Mouse (Mus musculus): ENCODE data around the gene Gtf2a2. TPM values are rescaled to one million over a fixed set of nuclear protein-coding genes. Genes with fewer than 3 reads are reported as not detected.
"Not testable (repeated sequence)": the region's sequence is repeated elsewhere in the genome, so short reads cannot be mapped to it uniquely, and the experiment has no call there.

Gene Gtf2a2
- polyA plus RNA-seq, 1 experiment from 2014 or later = 151 TPM

GRCm38 (mm10) chr9:70011537-70012407, 578 bp upstream of the Gtf2a2 start:
- H3K4me3 ChIP-seq (ENCODE audit: low read length) = peak overlapping the region; percentile 94
- no peaks in the 10 kb centered on the region for H3K27me3 ChIP-seq (replicated peaks; ENCODE audit: control insufficient read depth, insufficient read depth, low read length)
- H3K36me3 ChIP-seq (ENCODE audit: control insufficient read depth, insufficient read depth, low read length) = peaks cover 11% of the 10 kb centered on the region
- peak overlapping the region; percentile 91 for H3K9ac ChIP-seq (ENCODE audit: low read depth, low read length)
- 59% methylated on average over 14 of the region's 14 CpGs for WGBS
- H3K27ac ChIP-seq (ENCODE audit: low read length) = peak overlapping the region; percentile 89
- H3K4me2 ChIP-seq (ENCODE audit: low read depth, low read length) = peak overlapping the region; percentile 59
- H3K4me1 ChIP-seq (ENCODE audit: control insufficient read depth, insufficient read depth, low read length) = peaks cover 14% of the 10 kb centered on the region
- ATAC-seq = peak; percentile 45
- H3K9me3 ChIP-seq (ENCODE audit: control insufficient read depth, low read length) = no peaks in the 10 kb centered on the region

GRCm38 (mm10) chr9:70015632-70016031, 3.3 kb downstream of the Gtf2a2 start:
- ATAC-seq = no peak
- H3K4me1 ChIP-seq (ENCODE audit: control insufficient read depth, insufficient read depth, low read length) = peaks cover 14% of the 10 kb centered on the region
- H3K9ac ChIP-seq (ENCODE audit: low read depth, low read length) = no peak overlapping the region
- no peaks in the 10 kb centered on the region for H3K36me3 ChIP-seq (ENCODE audit: control insufficient read depth, insufficient read depth, low read length)
- 86% methylated on average over 2 of the region's 2 CpGs for WGBS
- H3K4me2 ChIP-seq (ENCODE audit: low read depth, low read length) = no peak overlapping the region
- H3K27ac ChIP-seq (ENCODE audit: low read length) = no peak overlapping the region
- H3K4me3 ChIP-seq (ENCODE audit: low read length) = no peak overlapping the region
- H3K9me3 ChIP-seq (ENCODE audit: control insufficient read depth, low read length) = no peaks in the 10 kb centered on the region
- no peaks in the 10 kb centered on the region for H3K27me3 ChIP-seq (replicated peaks; ENCODE audit: control insufficient read depth, insufficient read depth, low read length)

- Histone ChIP-seq H3K4me3 (ENCODE audit: low read length) (no peak overlapping the region), H3K9me3 (ENCODE audit: control insufficient read depth, low read length) (no peaks in the 10 kb centered on the region), H3K4me1 (ENCODE audit: control insufficient read depth, insufficient read depth, low read length) (peaks cover 7% of the 10 kb centered on the region), H3K9ac (ENCODE audit: low read depth, low read length) (no peak overlapping the region), H3K27ac (ENCODE audit: low read length) (no peak overlapping the region), H3K27me3 (replicated peaks; ENCODE audit: control insufficient read depth, insufficient read depth, low read length) (no peaks in the 10 kb centered on the region), H3K36me3 (ENCODE audit: control insufficient read depth, insufficient read depth, low read length) (no peaks in the 10 kb centered on the region), H3K4me2 (ENCODE audit: low read depth, low read length) (no peak overlapping the region)
- peak; percentile 23 for ATAC-seq
These were observed 6.5 kb downstream of the Gtf2a2 start for GRCm38 (mm10) chr9:70018879-70019278.

DNA sequence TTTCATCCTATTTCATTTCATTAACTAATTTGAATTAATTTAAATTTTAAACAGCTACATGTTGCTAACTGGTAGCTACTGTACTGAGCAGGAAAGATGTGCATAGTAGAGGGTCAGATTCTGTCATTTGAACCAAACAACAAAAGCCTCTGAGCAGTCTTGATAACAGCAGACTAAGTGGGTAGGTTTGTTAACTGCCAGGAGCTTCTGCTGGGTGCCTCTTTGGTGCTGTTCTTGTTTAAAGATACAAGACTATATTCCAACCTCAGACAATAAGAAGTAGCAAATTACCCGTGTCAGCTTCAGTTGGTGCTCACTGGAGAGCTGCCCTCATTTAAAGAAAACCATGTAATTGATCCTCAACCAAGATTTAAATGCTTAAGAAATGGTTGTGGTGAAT, 9.3 kb downstream of the Gtf2a2 start:
- 56% methylated on average over 1 of the region's 1 CpGs for WGBS
- H3K4me3 ChIP-seq (ENCODE audit: low read length) = no peak overlapping the region
- H3K4me1 ChIP-seq (ENCODE audit: control insufficient read depth, insufficient read depth, low read length) = peaks cover 4% of the 10 kb centered on the region; the same call in 1 of the 2 replicates
- H3K27me3 ChIP-seq (replicated peaks; ENCODE audit: control insufficient read depth, insufficient read depth, low read length) = no peaks in the 10 kb centered on the region
- H3K27ac ChIP-seq (ENCODE audit: low read length) = no peak overlapping the region
- H3K9me3 ChIP-seq (ENCODE audit: control insufficient read depth, low read length) = no peaks in the 10 kb centered on the region
- ATAC-seq = no peak
- no peak overlapping the region for H3K4me2 ChIP-seq (ENCODE audit: low read depth, low read length)
- H3K9ac ChIP-seq (ENCODE audit: low read depth, low read length) = no peak overlapping the region
- H3K36me3 ChIP-seq (ENCODE audit: control insufficient read depth, insufficient read depth, low read length) = no peaks in the 10 kb centered on the region

GRCm38 (mm10) chr9:70022083-70022482, 9.7 kb downstream of the Gtf2a2 start:
- ATAC-seq = peak; percentile 56; the same call in 1 of the 2 replicates
- Histone ChIP-seq H3K36me3 (ENCODE audit: control insufficient read depth, insufficient read depth, low read length) (no peaks in the 10 kb centered on the region), H3K27me3 (replicated peaks; ENCODE audit: control insufficient read depth, insufficient read depth, low read length) (no peaks in the 10 kb centered on the region), H3K27ac (ENCODE audit: low read length) (no peak overlapping the region), H3K9me3 (ENCODE audit: control insufficient read depth, low read length) (no peaks in the 10 kb centered on the region), H3K9ac (ENCODE audit: low read depth, low read length) (no peak overlapping the region), H3K4me1 (ENCODE audit: control insufficient read depth, insufficient read depth, low read length) (peaks cover 4% of the 10 kb centered on the region; the same call in 1 of the 2 replicates), H3K4me2 (ENCODE audit: low read depth, low read length) (no peak overlapping the region), H3K4me3 (ENCODE audit: low read length) (no peak overlapping the region)
- WGBS = 78% methylated on average over 4 of the region's 4 CpGs

DNA sequence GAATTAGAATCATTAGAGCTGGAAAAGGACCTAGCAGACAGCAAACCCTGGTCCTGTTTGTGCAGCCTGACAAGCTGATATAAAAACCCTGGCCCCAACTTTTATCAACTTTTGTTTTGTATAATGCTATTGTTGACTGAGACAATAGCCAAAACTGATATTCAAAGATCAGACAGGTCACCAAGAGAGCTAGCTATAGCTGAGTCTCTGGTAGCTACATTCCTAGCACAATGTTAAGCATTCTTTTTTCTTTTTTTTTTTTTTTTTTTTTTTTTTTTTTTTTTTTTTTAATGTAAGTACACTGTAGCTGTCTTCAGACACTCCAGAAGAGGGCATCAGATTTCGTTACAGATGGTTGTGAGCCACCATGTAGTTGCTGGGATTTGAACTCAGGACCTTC, 11.3 kb downstream of the Gtf2a2 start:
- H3K9me3 ChIP-seq (ENCODE audit: control insufficient read depth, low read length); H3K27ac ChIP-seq (ENCODE audit: low read length); ATAC-seq; H3K9ac ChIP-seq (ENCODE audit: low read depth, low read length); H3K4me3 ChIP-seq (ENCODE audit: low read length); H3K36me3 ChIP-seq (ENCODE audit: control insufficient read depth, insufficient read depth, low read length); H3K4me2 ChIP-seq (ENCODE audit: low read depth, low read length); H3K4me1 ChIP-seq (ENCODE audit: control insufficient read depth, insufficient read depth, low read length); H3K27me3 ChIP-seq (replicated peaks; ENCODE audit: control insufficient read depth, insufficient read depth, low read length): not testable (repeated sequence)
- 50% methylated on average over 1 of the region's 1 CpGs for WGBS

DNA sequence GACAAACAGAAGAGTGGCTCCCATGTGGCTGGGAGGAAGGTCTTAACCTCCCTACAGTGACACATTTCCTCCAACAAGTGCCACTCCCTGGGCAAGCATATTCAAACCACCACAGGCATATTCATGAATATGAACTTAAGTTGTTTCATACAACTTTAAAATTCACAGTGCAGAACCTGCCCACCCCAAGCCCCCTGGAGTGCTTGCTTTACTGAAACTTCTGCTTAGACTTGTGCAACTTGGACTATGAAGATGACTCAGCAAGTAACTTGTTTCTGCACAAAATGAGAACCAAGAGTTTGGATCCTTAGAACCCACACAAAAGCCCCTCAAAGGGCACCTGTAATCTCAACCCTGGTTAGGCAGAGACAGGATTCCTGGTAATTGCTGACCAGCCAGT, 12.3 kb downstream of the Gtf2a2 start:
- H3K4me1 ChIP-seq (ENCODE audit: control insufficient read depth, insufficient read depth, low read length) = peaks cover 4% of the 10 kb centered on the region; the same call in 1 of the 2 replicates
- H3K9me3 ChIP-seq (ENCODE audit: control insufficient read depth, low read length) = no peaks in the 10 kb centered on the region
- H3K4me2 ChIP-seq (ENCODE audit: low read depth, low read length) = no peak overlapping the region
- no peak overlapping the region for H3K4me3 ChIP-seq (ENCODE audit: low read length)
- no peak overlapping the region for H3K27ac ChIP-seq (ENCODE audit: low read length)
- no peaks in the 10 kb centered on the region for H3K36me3 ChIP-seq (ENCODE audit: control insufficient read depth, insufficient read depth, low read length)
- ATAC-seq = no peak
- no peaks in the 10 kb centered on the region for H3K27me3 ChIP-seq (replicated peaks; ENCODE audit: control insufficient read depth, insufficient read depth, low read length)
- H3K9ac ChIP-seq (ENCODE audit: low read depth, low read length) = no peak overlapping the region

GRCm38 (mm10) chr9:70025365-70026012, 13.1 kb downstream of the Gtf2a2 start:
- no peak overlapping the region for H3K4me2 ChIP-seq (ENCODE audit: low read depth, low read length)
- 96% methylated on average over 2 of the region's 2 CpGs for WGBS
- no peaks in the 10 kb centered on the region for H3K9me3 ChIP-seq (ENCODE audit: control insufficient read depth, low read length)
- H3K9ac ChIP-seq (ENCODE audit: low read depth, low read length) = no peak overlapping the region
- H3K27me3 ChIP-seq (replicated peaks; ENCODE audit: control insufficient read depth, insufficient read depth, low read length) = no peaks in the 10 kb centered on the region
- H3K36me3 ChIP-seq (ENCODE audit: control insufficient read depth, insufficient read depth, low read length) = no peaks in the 10 kb centered on the region
- H3K4me3 ChIP-seq (ENCODE audit: low read length) = no peak overlapping the region
- H3K4me1 ChIP-seq (ENCODE audit: control insufficient read depth, insufficient read depth, low read length) = peaks cover 4% of the 10 kb centered on the region; the same call in 1 of the 2 replicates
- no peak overlapping the region for H3K27ac ChIP-seq (ENCODE audit: low read length)
- no peak for ATAC-seq

DNA sequence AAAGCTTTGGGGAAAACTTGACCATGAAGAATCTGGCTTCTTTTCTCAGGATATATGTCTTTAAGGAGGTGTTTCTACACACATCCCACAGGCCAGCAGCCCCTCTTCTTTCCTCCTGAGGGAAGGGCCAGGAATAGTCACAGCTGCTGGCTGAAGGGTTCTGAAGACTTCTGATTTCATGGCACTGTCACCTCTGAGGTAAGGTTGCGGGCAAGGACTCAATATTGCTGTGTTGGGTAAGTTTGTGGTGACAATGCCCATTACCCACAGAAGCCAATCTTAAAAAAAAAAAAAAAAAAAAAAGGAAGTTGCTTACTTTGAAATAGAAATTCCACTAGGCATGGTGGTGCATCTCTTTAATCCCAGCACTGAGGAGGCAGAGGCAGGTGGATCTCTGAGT, 19.8 kb downstream of the Gtf2a2 start:
- Histone ChIP-seq H3K9me3 (ENCODE audit: control insufficient read depth, low read length) (no peaks in the 10 kb centered on the region), H3K9ac (ENCODE audit: low read depth, low read length) (no peak overlapping the region), H3K4me2 (ENCODE audit: low read depth, low read length) (no peak overlapping the region), H3K4me3 (ENCODE audit: low read length) (no peak overlapping the region), H3K27me3 (replicated peaks; ENCODE audit: control insufficient read depth, insufficient read depth, low read length) (no peaks in the 10 kb centered on the region), H3K27ac (ENCODE audit: low read length) (no peak overlapping the region), H3K4me1 (ENCODE audit: control insufficient read depth, insufficient read depth, low read length) (no peaks in the 10 kb centered on the region), H3K36me3 (ENCODE audit: control insufficient read depth, insufficient read depth, low read length) (no peaks in the 10 kb centered on the region)
- ATAC-seq = no peak
- 91% methylated on average over 1 of the region's 1 CpGs for WGBS
